Mouse (Mus musculus) ES-E14 (cell line): ENCODE results near the gene Dffb. TPM values are rescaled to one million over a fixed set of nuclear protein-coding genes. Genes with fewer than 3 reads are reported as not detected.

Source experiments
- DNase-seq: peaks from one replicate; pipeline ENCODE4 v3.0.0-alpha.2; 2013; ENCODE audit warnings: low read depth, low spot score
- H3K27ac ChIP-seq: 2 replicates; pipeline ENCODE4 v1.5.1; 2012; ENCODE audit warnings: low read depth, mild to moderate bottlenecking, low read length, moderate library complexity, mixed read lengths; ENCODE audit not compliant: poor library complexity, insufficient read depth, severe bottlenecking
- H3K36me3 ChIP-seq: 2 replicates; pipeline ENCODE4 v1.6.1; 2012; ENCODE audit warnings: mild to moderate bottlenecking, low read length, moderate library complexity, mixed read lengths; ENCODE audit not compliant: control insufficient read depth, poor library complexity, insufficient read depth, severe bottlenecking
- H3K4me1 ChIP-seq, 2 experiments: fragments of 150-350 bp in 1 of 2; sonication (generic) in 1 of 2; 2 replicates each; pipeline ENCODE4 v1.6.1; 2012; ENCODE audit warnings: low read length in 2 of 2, mild to moderate bottlenecking in 1 of 2, mixed read lengths in 1 of 2; ENCODE audit not compliant: control insufficient read depth in 2 of 2, insufficient read depth in 2 of 2, poor library complexity in 1 of 2
- H3K4me3 ChIP-seq, 2 experiments: fragments of 150-350 bp in 1 of 2; sonication (generic) in 1 of 2; 2 replicates each; pipeline ENCODE4 v1.5.1; 2012; ENCODE audit warnings: low read length in 2 of 2, low read depth in 1 of 2, mild to moderate bottlenecking in 1 of 2, mixed read lengths in 1 of 2; ENCODE audit not compliant: insufficient read depth in 1 of 2, poor library complexity in 1 of 2, severe bottlenecking in 1 of 2
- H3K9ac ChIP-seq: 2 replicates; pipeline ENCODE4 v1.6.1; 2012; ENCODE audit warnings: low read depth, mild to moderate bottlenecking, low read length, mixed read lengths; ENCODE audit not compliant: poor library complexity, insufficient read depth, severe bottlenecking
- H3K9me3 ChIP-seq: fragments of 150-350 bp; sonication (generic); 2 replicates; pipeline ENCODE4 v1.6.1; 2012; ENCODE audit warnings: low read depth, mild to moderate bottlenecking, low read length; ENCODE audit not compliant: control insufficient read depth, insufficient read depth
- CHD2 ChIP-seq: IDR thresholded peaks from 2 replicates; pipeline ENCODE4 v1.6.1; 2014; ENCODE audit warnings: mild to moderate bottlenecking, low read depth, low read length, inconsistent platforms
- HCFC1 ChIP-seq: IDR thresholded peaks from 2 replicates; pipeline ENCODE4 v1.6.1; 2012; ENCODE audit warnings: low read length, inconsistent platforms, borderline replicate concordance; ENCODE audit not compliant: insufficient read depth
- MAFK ChIP-seq: IDR thresholded peaks from 2 replicates; pipeline ENCODE4 v1.6.1; 2014; ENCODE audit warnings: mild to moderate bottlenecking, low read depth, low read length, inconsistent platforms; ENCODE audit not compliant: insufficient read depth
- ZC3H11A ChIP-seq: IDR thresholded peaks from 2 replicates; pipeline ENCODE4 v1.6.1; 2012; ENCODE audit warnings: low read depth, mild to moderate bottlenecking, inconsistent platforms, low read length, borderline replicate concordance
- ZNF384 ChIP-seq: IDR thresholded peaks from 2 replicates; pipeline ENCODE4 v1.6.1; 2012; ENCODE audit warnings: low read depth, low read length, inconsistent platforms
- in situ Hi-C, 2 experiments: fragments of 600-800 bp; cut with MboI; formaldehyde crosslinking; loops; one replicate each; pipeline ENCODE4 v1.15.1; 2025; ENCODE audit warnings: low sequenced_read_pairs in 2 of 2, inconsistent platforms in 1 of 2; ENCODE audit not compliant: unreplicated experiment in 2 of 2
- total RNA-seq: library from RNA; depleted of rRNA; stranded (reverse); fragments of 300-350 nt; gene quantifications from 2 replicates; pipeline ENCODE4 v1.2.3, GENCODE M21; 2012

The Dffb gene
- total RNA-seq, 1 experiment: 15.1 TPM

- in situ Hi-C loops: no loop called here
- Histone ChIP-seq H3K9ac (no peak overlapping the region), H3K9me3 (no peaks in the 10 kb centered on the region), H3K4me1 (peaks cover 0 to 4% of the 10 kb centered on the region in 2 experiments; a peak in 1 of 4 replicates), H3K4me3 (no peak overlapping the region), H3K36me3 (peaks cover 50% of the 10 kb centered on the region), H3K27ac (no peak overlapping the region)
- TF ChIP-seq HCFC1 (no peak), CHD2 (no peak)
- DNase-seq: no peak
Observed at GRCm38 (mm10) chr4:154021432-154021831, 46.5 kb upstream of the Dffb start.

DNA sequence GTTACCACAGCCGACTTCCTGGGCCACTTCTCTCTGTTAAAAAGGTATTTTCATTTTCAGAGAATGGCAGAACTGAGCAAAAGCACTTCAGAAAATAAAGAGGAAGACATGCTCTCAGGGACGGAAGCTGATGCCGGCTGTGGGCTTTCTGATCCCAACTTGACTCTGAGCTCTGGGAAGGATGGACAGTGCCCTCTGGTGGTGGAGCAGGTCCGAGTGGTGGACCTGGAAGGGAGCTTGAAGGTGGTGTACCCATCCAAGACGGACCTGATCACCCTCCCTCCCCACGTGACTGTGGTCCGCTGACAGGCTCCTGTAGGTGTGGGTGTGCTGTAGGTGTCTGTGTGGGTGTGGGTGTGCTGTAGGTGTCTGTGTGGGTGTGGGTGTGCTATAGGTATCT lies 44.6 kb upstream of the Dffb start:
- no peak overlapping the region for H3K9ac ChIP-seq
- TF ChIP-seq ZNF384 (no peak), MAFK (no peak), CHD2 (no peak), ZC3H11A (no peak), HCFC1 (no peak)
- no peak overlapping the region for H3K27ac ChIP-seq
- no peaks in the 10 kb centered on the region for H3K9me3 ChIP-seq
- peaks cover 63% of the 10 kb centered on the region for H3K36me3 ChIP-seq
- H3K4me1 ChIP-seq: 0 out of 4 replicates have a peak, but pooled peaks cover 0 to 2% of the 10 kb centered on the region in 2 experiments
- DNase-seq: peak; percentile 45
- in situ Hi-C loops: no loop called here
- H3K4me3 ChIP-seq: no peak overlapping the region

DNA sequence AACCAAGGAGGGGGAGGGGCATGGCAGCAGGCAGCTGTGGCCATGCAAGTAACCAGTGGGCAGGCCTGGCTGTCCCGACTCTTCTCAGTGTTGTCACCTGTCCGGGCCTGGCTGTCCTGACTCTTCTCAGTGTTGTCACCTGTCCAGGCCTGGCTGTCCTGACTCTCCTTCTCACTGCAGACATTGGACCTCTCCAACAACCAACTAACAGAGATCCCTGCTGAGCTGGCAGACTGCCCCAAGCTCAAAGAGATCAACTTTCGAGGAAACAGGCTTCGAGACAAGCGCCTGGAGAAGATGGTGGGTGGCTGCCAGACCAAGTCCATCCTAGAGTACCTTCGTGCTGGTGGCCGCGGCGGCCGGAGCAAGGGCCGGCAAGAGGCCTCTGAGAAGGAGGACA lies 40.5 kb upstream of the Dffb start:
- H3K9ac ChIP-seq: no peak overlapping the region
- TF ChIP-seq CHD2: no peak
- DNase-seq: no peak
- no peak overlapping the region for H3K27ac ChIP-seq
- H3K4me3 ChIP-seq: no peak overlapping the region
- H3K9me3 ChIP-seq: no peaks in the 10 kb centered on the region
- H3K4me1 ChIP-seq: peaks cover 5 to 14% of the 10 kb centered on the region in 2 experiments; a peak in 2 of 4 replicates
- peaks cover 56% of the 10 kb centered on the region for H3K36me3 ChIP-seq
- in situ Hi-C loops: no loop called here

GRCm38 (mm10) chr4:154012132-154012882 lies 37.4 kb upstream of the Dffb start:
- TF ChIP-seq HCFC1 (0 out of 2 replicates have a peak, but pooled peaks have one; percentile 11), MAFK (no peak), CHD2 (no peak)
- DNase-seq: peak; percentile 20
- Histone ChIP-seq H3K27ac (peak overlapping the region; percentile 11), H3K36me3 (peaks cover 27% of the 10 kb centered on the region), H3K9me3 (no peaks in the 10 kb centered on the region), H3K9ac (peak overlapping the region; percentile 95), H3K4me3 (peak overlapping the region; percentile 82 to 99), H3K4me1 (peaks cover 5 to 14% of the 10 kb centered on the region in 2 experiments; a peak in 2 of 4 replicates)
- in situ Hi-C loops: no loop called here

DNA sequence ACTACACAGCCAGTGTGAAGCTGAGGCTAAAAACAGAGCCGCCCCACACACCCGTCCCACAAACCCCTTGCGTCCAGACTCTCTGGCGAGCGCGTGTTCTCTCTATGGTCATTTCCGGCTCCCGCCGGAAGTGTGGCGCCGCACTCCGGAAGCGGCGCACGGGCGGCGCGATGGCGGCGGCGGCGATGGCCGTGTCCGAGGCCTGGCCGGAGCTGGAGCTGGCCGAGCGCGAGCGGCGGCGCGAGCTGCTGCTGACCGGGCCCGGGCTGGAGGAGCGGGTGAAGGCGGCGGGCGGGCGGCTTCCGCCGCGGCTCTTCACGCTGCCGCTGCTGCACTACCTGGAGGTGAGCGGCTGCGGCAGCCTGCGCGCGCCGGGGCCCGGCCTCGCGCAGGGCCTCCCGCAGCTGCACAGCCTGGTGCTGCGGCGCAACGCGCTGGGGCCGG lies 36.7 kb upstream of the Dffb start, which contains the start of gene Lrrc47:
Gene Lrrc47 (plus strand): TSS at position 86 of the 444 bp plus-strand sequence.
- H3K27ac ChIP-seq: peak within 1 kb of the TSS; percentile 11
- peak; percentile 56 for DNase-seq
- H3K4me1 ChIP-seq: peaks cover 5 to 14% of the 10 kb centered on the region in 2 experiments; a peak in 2 of 4 replicates
- in situ Hi-C loops: no loop called here
- H3K9ac ChIP-seq: peak within 1 kb of the TSS; percentile 95
- TF ChIP-seq HCFC1: peak; percentile 69; the same call in 1 of the 2 replicates
- TF ChIP-seq ZNF384: no peak
- no peaks in the 10 kb centered on the region for H3K9me3 ChIP-seq
- H3K36me3 ChIP-seq: peaks cover 24% of the 10 kb centered on the region
- peak within 1 kb of the TSS; percentile 82 to 99 for H3K4me3 ChIP-seq
